Mouse (Mus musculus): Measurements from ENCODE around the gene Klre1.

GRCm38 (mm10) chr6:129534057-129534456 is 43.6 kb upstream of the Klre1 start:
- TF ChIP-seq CTCF (IDR thresholded peaks at IDR 0.05; ENCODE audit: low read depth): no peak
- no peak for TF ChIP-seq EP300 (IDR thresholded peaks at IDR 0.05; ENCODE audit: low read depth)
